ENCODE assay signal across 8 mouse cellular contexts in the genomic region with DNA sequence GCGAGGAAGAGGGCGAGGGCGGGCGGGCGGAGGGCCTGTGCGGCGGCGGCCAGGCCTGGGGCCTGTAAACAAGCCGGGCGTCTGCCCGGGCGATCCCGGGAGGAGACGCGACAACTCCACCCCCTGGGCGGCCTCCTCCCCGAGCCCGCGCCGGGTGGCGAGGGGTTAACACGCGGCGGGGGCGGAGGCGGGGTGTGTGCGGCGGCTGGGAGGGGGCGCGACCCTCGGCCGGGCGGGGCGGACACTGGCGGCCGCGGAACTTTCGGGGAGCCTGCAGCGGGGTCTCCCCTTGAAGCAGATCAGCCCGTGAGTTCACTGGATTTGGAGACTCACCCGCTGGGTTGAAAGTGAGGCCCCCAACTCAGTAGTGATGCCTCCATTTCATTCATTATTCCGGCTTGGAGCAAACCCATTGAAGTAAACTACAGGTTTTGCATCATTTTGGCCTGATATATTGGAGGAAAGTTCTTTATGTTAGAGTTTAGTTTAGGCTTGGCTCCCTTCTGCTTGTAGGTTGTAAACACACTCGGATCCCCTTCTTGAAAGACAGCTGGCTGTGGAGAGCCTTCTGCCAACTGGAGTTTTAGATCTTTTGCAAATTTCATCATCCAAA. TPM values are rescaled to one million over a fixed set of nuclear protein-coding genes. Genes with fewer than 3 reads are reported as not detected.
DNase-seq lines count a peak whose midpoint lies in the region; ATAC-seq and TF ChIP-seq lines count a peak whose summit lies in the region.

No protein-coding gene starts in this region.

- H3K4me3 ChIP-seq in cerebellum, adult 2 months (replicated peaks; ENCODE audit: insufficient read depth, low read depth, low read length) = peak overlapping the region; percentile 60
- H3K4me3 ChIP-seq in hindbrain, embryonic 11.5 days (ENCODE audit: low read depth, low read length) = peak overlapping the region; percentile 83

- H3K4me1 ChIP-seq in cerebellum, adult 2 months (ENCODE audit: control insufficient read depth, insufficient read depth, low read length) = peaks cover 3% of the 10 kb centered on the region; the same call in 1 of the 2 replicates
- H3K4me1 ChIP-seq in hindbrain, embryonic 11.5 days (replicated peaks; ENCODE audit: control insufficient read depth, insufficient read depth, low read length) = no peaks in the 10 kb centered on the region

- peak overlapping the region; percentile 56; the same call in 1 of the 2 replicates for H3K27ac ChIP-seq in cerebellum, adult 2 months (ENCODE audit: insufficient read depth, low read length)
- H3K27ac ChIP-seq in hindbrain, embryonic 11.5 days (ENCODE audit: low read depth, low read length) = peak overlapping the region; percentile 97

- H3K9ac ChIP-seq in hindbrain, embryonic 11.5 days (ENCODE audit: low read depth, low read length) = peak overlapping the region; percentile 93

- H3K36me3 ChIP-seq in hindbrain, embryonic 11.5 days (ENCODE audit: control insufficient read depth, insufficient read depth, low read length) = no peaks in the 10 kb centered on the region

- DNase-seq in ES-CJ7 (ENCODE audit: low read depth, low spot score) = peak; percentile 63
- DNase-seq in cerebellum, adult 2 months = peak in 1 of 2 experiments; percentile 65
- DNase-seq in hindbrain, embryonic 11.5 days (ENCODE audit: low spot score) = peak; percentile 79
- peak; percentile 36 to 40 for DNase-seq in layer of hippocampus, postnatal 25 days (ENCODE audit: extremely low spot score in 1 of 2, low spot score in 1 of 2)
- DNase-seq in lung, postnatal 14 days = peak; percentile 60
- peak; percentile 87 for DNase-seq in retina, postnatal 1 day
- DNase-seq in thymus, postnatal 4 days = peak; percentile 77

- TF ChIP-seq POLR2A in cerebellum, adult 2 months (IDR thresholded peaks at IDR 0.05; ENCODE audit: borderline replicate concordance, insufficient read depth, low read length) = no peak

- H3K4me2 ChIP-seq in hindbrain, embryonic 11.5 days (replicated peaks; ENCODE audit: low read depth, low read length) = peak overlapping the region; percentile 45

- under 1% methylated on average over 43 of the region's 43 CpGs for WGBS in cerebellum, adult 2 months
- under 1% methylated on average over 15 of the region's 43 CpGs for WGBS in hindbrain, embryonic 11.5 days

- no peaks in the 10 kb centered on the region for H3K9me3 ChIP-seq in hindbrain, embryonic 11.5 days (ENCODE audit: control insufficient read depth, low read length)

- peak; percentile 10 for ATAC-seq in frontal cortex, adult (ENCODE audit: low TSS enrichment)
- peak; percentile 72 for ATAC-seq in hindbrain, embryonic 11.5 days (ENCODE audit: low FRiP score)

- no peak for TF ChIP-seq CTCF in cerebellum, adult 2 months (IDR thresholded peaks at IDR 0.05; ENCODE audit: borderline replicate concordance, insufficient read depth, low read depth, low read length)

- H3K27me3 ChIP-seq in cerebellum, adult 2 months (ENCODE audit: control insufficient read depth, insufficient read depth, low read length) = no peaks in the 10 kb centered on the region
- no peaks in the 10 kb centered on the region for H3K27me3 ChIP-seq in hindbrain, embryonic 11.5 days (ENCODE audit: control insufficient read depth, insufficient read depth, low read length)

RNA-seq across cellular contexts. Expression of a gene that starts 4.5 kb away (rescaled TPM):
- 168 and 184 TPM in 2 replicates for polyA plus RNA-seq in cerebellum, adult 2 months (2012; rRNA removed)
- 68.8 and 74.0 TPM in 2 replicates for polyA plus RNA-seq in hindbrain, embryonic 11.5 days (2014; fragmentation: Nextera tagmentation; extraction: Ambion mirVana)
- total RNA-seq in layer of hippocampus, postnatal 25 days (2021) = 100 to 1,000 TPM; 236 to 251 TPM
